Mouse (Mus musculus): ENCODE results near the gene Atp12a. TPM values are rescaled to one million over a fixed set of nuclear protein-coding genes. Genes with fewer than 3 reads are reported as not detected.
A peak's percentile ranks its signal among the peaks of the same experiment; 100 is the strongest.

Gene Atp12a
- total RNA-seq (2021), result 1 to 10 TPM in 1 of 2 experiments, under 1 TPM in 1; 0.23 to 4.1 TPM
- long read RNA-seq, experiment 1, result 0 reads
- long read RNA-seq, experiment 2, transcript Atp12a-201 (23 exons, 3,950 nt), result major isoform, 6 of 10 reads
- long read RNA-seq, experiment 2, partial matches to known transcripts, result 3 of 10 reads
- long read RNA-seq, experiment 2, other reads (novel, unspliced or antisense), result 1 of 10 reads

DNA sequence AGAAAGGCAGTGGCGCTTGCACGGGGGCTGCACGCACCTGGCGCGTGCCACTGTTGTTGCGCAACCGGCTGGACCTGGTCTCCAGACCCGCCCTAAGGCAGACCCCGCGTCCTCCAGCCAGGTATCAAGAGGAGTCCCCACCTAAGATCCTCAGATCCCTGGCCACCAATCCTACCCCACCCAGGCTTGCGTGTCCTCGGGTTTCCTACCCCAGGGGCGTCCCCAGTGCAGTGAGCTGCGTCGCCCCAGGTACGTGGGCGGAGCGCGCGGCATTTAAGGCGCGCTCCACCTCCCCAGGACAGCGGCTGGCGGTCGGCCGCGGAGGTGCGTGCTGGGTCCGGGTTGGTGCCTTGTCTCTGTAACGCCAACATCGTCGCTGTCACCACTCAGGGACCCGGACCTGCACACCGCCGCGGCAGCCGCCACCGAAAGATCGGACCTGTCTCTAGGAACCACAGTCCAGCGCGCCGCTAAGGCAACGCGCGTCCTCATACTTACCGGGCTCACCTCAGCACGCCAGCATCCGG is at the start of gene Atp12a:
Gene Atp12a (plus strand): TSS at position 358 of the 527 bp plus-strand sequence.
- DNase-seq (ENCODE audit: low spot score in 2 of 2), result no peak

DNA sequence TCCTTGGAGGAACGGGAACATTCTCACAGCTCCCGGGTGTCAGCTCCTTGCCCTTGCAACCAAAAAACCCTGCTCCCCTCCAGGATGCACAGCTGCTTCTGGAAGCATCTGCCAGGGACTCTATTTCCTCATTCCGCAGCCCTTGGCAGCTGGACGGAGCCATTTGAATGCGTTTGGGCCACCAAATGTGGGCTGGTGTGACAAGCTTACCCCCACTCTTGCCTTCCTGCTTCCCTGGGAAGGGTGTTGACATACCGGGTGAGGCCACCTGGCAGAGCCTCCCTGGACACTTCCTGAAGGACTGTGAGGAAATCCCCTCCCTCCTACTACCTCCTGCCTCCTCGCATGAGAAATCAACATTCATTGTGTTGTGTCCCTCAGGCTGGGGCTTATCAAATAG is 49.3 kb upstream of the Atp12a start:
- no peak for DNase-seq (ENCODE audit: low spot score in 2 of 2)

DNA sequence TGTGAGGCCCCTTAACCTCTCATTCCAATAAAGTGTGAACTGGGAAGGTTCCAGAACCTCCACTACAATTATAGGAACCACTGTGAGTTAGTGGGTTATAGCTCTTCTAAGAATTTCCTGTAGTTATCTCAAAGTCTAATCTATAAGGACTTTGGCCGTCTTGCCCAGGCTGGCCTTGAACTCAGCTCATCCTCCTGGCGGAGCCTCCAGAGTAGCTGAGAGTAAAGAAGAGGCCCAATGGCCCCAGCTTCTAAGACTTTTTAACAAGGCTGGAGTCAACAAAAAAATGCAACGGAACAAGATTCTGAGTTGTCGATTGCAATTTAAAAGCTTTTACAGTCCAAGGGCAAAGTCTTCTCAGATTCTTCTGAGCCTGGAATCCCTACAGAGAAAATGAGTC is 48.5 kb upstream of the Atp12a start:
- DNase-seq (ENCODE audit: low spot score in 2 of 2), result no peak

DNA sequence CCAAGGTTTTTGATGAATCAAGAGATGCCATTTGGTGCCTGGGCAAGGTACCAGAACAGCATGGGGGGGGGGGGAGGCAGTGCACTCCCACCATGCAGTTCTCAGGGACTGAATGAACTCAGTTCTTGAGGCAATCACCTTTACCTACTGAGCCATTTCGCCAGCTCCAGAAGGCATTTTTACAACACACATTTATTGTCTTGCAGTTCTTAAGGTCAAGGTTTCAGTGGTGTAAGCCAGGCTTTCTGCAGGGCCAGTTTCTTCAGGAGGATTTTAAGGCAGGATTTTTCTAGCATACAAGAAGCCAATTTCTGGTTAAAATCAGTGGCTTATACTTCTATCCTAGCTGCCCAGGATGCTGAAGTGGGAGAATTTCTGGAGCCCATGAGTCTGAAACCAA is 41.9 kb upstream of the Atp12a start:
- DNase-seq (ENCODE audit: low spot score in 2 of 2), result no peak

DNA sequence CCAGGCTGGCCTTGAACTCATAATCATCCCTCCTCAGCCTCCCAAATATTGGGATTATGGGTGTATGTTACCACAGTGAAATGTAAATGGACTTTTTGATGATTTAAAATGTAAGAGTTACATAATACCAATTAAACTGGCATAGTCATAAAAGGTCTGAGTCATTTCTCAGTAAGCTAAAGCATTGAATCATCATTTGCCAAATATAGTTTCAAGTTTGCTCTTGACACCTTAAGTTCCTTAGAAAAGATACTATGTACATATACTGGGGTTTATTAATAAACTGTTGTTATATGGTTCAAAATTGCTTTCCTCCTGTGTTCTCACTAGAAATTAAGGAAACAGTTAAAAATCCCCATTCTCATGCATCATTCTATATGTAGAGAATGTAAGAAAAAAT is 39.8 kb upstream of the Atp12a start:
- no peak for DNase-seq (ENCODE audit: low spot score in 2 of 2)

DNA sequence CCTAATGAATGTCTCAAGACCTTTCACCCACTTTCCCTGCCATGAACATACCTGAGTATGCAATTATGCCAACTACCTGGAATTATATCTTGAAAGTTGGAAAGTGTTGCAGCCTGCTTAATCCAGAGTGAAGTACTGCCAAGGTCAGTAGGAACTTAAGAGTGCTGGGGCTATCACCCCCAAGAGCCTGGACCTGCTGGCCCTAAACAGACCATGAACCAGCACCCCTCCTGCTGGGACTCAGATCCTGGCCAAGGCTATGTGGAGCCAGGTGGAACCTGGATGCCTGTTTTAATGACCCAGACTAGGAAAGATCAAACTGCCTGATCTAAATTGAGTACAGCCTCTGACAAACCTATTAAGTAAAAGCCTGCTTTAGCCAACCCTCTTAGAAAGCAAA is 31.2 kb upstream of the Atp12a start:
- no peak for DNase-seq (ENCODE audit: low spot score in 2 of 2)

DNA sequence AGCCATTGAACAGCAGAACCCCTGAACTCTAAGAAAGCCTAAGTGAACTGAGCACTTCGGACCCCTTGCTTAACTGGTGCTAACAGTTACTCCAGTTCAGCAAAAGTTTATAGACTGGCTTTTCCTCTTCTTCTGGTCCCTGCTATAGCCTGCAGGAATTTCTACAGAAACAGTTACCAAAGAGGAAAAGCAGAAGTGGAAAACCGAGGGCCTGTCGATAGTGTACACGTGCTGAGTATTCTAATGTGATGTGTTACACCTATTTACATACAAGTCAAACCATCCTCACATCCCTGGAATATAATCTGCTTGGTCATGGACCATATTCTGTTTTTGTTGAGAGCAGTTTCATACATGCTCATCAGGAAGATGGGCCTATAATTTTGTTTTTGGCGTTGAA is 30.4 kb upstream of the Atp12a start:
- DNase-seq (ENCODE audit: low spot score in 2 of 2), result no peak

DNA sequence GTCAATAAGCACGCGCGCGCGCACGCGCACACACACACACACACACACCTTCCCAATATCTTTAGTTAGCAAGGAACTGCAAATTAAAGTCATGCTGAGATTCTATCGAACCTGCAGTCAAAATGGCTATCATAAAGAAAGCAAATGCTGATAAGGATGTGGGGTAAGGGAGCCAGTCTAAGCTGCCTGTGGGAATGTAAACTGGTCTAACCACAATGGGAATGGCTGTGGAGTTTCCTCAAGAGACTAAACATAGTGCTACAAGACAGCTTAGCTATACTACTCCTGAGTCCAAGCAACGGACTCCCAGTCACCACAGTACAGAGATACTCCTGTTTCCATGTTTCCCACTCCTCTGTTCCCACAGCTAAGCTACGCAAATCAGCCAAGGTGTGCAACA is 28.8 kb upstream of the Atp12a start:
- no peak for DNase-seq (ENCODE audit: low spot score in 2 of 2)

DNA sequence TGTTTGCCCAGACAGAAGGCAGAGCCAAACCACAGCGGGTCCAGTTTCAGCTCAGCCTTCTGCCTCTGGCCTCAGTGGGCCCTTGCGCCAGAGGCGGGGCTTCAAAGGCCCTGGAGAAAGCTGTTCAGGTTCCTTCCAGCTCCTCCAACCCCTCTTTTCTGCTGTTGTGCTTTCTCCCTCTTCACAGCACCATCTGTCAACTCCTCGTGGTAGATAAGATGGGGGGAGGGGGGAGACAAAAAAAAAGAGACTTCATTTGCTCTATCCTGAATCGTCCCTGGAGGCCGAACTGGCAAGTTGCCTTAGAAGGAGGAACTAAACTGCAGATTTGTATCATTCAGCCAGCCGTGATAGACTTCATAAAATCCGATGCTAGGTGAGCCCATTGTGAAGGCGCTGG is 27.8 kb upstream of the Atp12a start:
- DNase-seq (ENCODE audit: low spot score in 2 of 2), result no peak

DNA sequence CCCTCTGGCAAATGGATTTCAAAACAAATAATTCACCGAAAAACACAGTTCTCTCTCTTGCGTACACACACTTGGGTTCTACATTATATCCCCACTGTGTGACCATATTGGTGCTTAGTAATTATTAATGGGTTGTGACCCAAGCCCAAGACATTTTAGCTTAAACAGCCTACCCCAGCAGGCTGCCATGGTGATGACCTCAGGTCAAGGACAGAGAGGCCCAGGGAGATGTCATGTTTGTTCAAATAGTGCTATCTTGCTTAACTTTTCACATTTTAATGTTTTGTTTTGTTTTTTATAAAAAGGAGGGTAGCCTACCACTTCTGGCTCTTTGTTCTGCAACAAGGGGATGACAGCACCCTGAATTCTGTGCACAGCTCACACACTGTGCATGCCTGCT is 27.2 kb upstream of the Atp12a start:
- DNase-seq (ENCODE audit: low spot score in 2 of 2), result no peak

DNA sequence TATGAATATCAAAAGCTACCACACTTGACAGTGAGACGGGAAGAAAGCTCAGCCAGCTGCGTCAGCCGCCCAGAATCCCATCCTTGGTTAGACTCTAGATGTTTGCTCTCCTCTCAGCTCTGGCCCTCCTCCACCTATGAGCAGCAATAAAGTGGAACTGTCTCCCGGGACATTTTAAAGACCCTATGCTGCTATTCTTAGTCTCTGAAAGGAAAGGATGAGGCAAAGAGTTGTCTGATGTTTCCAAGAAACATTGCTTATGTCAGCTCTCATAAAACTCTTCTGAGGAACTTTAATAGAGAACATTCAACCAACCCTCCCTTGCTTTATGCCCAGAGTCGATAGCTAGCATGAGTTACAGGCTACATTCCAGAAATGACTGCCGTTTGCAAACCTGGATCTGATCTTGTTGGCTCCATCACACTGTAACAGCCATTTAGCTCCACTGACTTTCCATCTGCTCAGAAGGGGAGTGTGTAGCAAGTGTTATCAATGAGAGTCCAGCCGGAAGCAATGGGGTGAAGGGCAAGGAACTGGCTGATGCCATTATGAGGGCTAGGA is 25.9 kb upstream of the Atp12a start:
- no peak for DNase-seq (ENCODE audit: low spot score in 2 of 2)

DNA sequence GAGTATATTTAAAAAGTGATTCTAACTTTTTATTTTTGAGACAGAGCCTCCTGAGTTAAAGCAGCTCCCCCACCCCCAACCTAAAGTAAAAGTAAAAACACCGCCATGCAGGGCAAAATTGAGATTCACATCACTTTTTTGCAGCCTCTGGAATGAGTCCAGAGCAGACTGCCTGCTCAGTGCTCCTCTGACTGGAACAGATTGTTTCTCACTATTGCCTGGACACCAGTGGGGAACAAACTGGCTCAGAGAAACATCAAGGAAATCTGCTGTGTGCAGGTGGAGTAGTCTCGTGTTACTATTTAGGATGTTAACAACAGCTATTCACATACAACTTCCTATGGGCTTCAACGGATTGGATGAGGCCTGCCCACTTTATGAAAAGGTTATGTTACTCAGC is 16.2 kb upstream of the Atp12a start:
- DNase-seq (ENCODE audit: low spot score in 2 of 2), result no peak

DNA sequence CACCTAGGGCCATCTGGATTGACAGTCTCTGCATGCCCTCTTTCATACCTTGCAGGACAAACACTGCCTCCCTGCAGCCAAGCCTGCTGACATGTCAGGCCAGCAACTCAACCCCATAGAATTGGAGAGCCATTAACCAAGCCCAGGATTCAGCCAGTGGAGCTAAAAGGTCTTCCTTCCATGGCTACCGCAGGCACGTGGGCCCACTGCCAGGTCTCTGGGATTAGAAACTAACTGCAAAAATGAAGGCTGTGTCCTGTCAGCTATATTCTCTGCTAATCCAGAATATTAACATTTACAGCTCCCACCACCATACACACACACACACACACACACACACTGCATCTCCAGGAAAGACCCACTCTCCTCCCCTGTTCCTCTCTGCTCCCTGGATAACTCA is 15.3 kb upstream of the Atp12a start:
- no peak for DNase-seq (ENCODE audit: low spot score in 2 of 2)

DNA sequence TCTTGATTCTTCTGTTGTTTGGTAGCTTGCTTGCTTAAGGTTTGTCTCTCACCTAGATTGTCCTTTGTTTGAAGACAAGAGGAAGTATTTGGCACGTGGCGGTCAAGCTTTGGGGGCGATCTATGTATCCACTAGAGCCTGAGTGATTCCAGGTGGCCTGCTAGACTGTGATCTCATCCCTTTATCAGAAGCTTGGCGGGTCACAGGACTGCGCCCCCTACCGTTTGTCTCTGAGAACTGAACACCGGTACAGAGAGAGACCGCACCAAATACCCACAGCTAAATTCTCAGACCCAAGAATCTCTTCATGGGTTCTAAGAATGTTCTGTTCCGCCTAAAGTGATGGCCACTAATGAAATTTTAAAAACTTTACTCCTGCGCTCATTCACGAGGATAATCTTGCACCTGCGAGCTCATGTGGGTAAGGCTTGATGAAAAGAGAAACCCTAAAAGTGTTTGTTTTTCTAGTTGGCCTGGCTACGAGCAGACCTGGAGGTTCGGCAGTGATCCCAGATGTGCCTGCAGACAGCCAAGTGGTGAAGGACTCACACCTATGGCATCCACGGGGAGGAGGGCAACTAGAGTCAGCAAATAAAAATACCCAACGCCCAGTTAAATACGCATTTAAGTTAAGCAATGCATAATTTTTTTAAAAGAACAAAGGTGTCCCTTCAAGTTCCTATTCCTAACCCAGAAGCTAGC is 12.8 kb upstream of the Atp12a start:
- DNase-seq (ENCODE audit: low spot score in 2 of 2), result peak in 1 of 2 experiments; percentile 11

DNA sequence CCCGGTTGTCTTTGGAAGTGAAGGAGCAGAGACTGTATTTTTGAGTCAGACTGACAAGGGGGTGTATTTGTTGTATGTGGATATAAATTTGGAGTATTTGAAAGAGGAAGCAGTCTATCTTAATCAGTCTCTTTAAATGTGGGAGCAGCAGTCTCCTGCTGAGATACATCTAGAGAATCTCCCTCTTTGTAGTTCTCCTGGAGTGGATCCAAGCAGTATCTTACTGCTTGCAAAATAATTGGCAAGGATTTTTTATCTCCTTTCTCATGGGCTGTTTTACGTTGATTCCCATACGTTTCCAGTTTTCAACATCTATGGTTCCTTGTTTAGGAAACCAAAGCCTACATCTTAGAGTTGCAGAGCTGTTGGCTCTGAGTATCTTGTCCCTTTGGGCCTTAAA is 10.1 kb upstream of the Atp12a start:
- no peak for DNase-seq (ENCODE audit: low spot score in 2 of 2)

DNA sequence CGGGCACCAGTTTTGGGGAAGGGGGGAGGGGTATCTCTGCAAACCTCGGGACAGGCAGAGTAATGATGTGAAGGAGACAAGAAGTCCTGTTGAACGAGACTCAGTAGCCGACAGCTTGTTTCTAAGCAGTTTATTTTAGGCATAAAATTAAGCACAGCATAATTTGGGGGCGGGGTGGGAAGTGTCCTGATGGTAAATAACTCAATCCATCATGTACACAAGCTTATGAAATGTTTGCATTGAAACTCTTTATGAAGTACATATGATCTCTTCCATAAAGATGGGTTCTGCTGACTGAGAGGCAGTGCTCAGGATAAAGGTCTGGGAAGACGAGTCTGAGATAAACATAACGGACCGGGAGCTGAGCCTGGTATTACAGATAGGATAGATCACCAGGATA is 9.5 kb upstream of the Atp12a start:
- DNase-seq (ENCODE audit: low spot score in 2 of 2), result no peak

DNA sequence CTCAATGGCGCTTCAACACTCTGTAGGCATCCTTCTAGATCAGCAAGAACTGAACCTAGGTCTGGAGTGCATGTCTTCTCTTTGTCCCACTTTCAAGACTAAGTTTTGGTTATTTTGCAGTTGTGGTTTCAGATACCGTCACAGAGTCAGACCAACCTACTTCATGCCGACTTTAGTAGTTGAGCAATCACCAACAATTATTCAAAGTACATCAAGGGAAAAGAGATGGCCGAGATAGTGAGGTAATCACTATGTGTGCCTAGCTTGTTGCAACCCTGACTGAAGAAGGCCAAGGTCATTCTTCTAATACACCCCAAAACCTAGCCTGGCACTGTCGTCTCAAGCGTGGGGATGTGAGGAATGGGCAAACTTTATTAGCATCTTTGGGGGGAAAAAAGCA is 8.7 kb upstream of the Atp12a start:
- DNase-seq (ENCODE audit: low spot score in 2 of 2), result no peak

DNA sequence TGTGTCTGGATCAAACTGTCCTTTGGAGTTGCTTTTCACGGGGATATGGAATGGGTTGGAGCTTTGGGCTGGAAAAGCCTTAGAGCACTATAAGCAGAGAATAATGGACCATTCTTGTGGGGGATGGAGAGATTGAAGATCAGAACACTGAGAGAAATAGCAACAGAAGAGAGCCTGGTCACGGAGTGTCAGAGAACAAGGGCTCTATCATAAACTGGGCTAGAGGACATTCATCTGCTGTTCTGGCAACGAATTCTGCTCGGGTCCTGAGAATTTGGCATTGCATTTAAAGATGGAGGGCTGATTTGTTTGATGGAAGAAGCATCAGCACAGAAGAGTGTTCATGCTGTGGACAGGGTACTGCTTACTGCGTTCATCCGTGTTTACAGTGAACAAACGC is 6.4 kb upstream of the Atp12a start:
- no peak for DNase-seq (ENCODE audit: low spot score in 2 of 2)

DNA sequence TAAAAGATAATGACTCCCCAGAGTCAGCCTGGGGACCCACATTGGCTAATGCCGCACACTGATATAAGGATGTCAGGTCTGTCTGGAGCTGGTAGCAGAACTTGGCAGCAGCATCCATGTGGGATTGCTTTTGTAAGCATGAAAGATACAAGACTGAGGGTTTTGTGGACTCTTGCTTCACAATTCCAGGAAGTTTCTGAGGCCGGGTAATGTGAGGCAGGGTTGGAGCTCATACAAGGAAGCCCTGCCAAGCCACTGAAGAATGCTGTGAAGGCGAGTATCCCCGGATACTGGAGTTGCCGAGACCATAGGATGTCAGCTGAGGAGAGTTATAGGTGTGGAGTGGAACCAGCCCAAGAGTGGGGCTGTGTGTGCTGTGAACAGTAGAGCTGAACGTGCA is 5.7 kb upstream of the Atp12a start:
- DNase-seq (ENCODE audit: low spot score in 2 of 2), result no peak

DNA sequence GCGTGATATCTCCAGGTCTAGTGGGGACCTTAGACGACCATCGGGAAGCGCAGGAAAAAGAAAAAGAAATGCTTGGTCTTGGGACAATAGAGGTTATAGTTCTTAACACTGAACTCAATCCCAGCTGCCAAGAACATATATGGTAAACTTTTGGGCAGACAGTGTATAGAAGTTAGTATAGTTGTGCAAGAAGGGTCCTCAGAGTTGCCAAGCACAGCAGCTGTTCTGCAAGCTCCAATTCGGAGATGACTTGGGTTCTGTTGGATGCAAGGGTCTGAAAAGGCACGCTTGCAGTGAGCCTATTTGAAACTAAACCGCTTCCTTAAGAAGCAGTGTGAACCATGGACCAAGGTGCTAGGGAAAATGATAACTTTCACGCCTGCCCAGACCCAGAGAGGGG is 424 bp downstream of the Atp12a start:
- no peak for DNase-seq (ENCODE audit: low spot score in 2 of 2)

DNA sequence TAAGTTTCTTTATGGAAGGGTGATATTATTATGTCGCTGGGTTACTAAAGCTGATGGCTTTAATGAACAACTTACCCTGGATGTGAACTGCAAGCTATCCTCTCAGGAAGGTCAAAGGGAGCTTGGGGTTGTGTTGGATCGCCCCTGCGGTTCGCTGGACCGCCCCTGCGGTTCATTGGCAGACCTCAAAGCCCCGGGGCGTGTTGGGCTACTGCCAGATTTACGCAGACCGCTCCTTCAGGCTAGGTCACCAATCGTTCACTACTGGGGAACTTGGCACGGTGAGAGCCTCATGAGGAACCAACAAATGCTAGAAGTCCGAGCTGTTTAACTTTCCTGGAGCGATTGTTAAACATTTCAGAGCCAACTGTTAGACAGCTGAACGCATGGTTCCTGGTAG is 1.8 kb downstream of the Atp12a start:
- no peak for DNase-seq (ENCODE audit: low spot score in 2 of 2)

DNA sequence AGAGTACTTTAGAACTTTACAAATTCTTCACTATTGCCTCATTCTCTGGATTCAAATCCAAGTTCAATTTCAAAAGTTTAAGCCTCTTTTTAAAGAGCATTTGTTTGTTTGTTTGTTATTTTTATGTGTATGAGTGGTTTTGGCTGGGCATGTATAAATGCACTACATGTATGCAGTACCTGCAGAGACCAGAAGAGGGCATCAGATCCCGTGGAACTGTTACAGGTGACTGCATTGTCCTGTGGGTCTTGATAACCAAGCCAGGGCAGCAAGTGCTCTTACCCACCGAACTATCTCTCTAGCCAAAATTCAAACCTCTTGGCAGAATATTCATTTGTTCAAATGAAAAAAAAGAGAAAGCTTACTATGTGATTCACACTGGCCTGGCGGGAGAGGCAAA is 4.0 kb downstream of the Atp12a start:
- no peak for DNase-seq (ENCODE audit: low spot score in 2 of 2)

DNA sequence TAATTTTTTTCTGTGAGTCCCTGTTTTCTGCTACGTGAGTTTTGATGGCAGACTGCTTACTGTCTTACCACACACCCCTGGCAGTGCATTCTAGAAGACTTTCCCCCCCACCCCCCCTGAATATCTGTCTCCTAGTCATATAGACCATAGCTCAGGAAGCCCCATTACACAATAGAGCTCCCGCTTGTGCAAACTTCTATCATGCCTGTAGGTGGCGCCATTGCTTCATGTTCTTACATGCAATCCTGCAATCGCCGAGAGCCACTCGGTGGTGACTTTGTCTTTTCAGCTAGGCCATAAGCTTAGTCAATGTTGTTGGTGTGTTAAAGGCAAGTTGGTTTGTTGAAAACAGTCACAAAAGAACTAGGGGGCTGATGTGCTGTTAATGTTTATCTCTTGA is 10.9 kb downstream of the Atp12a start:
- peak; percentile 27 to 63 for DNase-seq (ENCODE audit: low spot score in 2 of 2)
